Comparison of ENCODE assay signal across 10 mouse cellular contexts in the genomic region with DNA sequence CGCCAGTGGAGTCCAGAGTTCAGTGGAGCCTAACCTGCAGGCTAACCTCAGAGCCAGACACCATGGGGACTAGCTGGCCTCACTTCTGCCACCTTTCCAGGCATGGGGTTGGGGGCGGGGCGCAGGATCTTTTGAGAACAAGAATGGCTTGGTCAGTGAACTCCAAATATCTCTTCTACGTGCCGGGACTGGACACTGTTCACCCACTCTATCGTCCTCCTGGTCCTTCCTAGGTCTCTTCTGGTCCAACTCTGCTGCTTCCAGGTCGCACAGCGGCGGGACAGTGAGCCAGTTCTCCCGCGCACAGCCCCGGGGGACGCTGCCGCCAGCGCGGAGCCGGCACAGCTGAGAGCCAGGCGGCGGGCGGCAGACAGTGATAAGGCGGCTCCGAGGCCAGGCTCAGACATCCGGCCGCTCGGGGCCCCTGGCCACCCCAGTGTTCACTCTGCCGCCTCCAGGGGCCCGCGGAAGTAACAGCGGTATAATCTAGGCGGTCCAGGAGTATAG. TPM values are rescaled to one million over a fixed set of nuclear protein-coding genes. Genes with fewer than 3 reads are reported as not detected.
DNase-seq lines count a peak whose midpoint lies in the region; ATAC-seq lines count a peak whose summit lies in the region.
"Had no signal": no experiment of that assay in that cellular context is flagged by ENCODE, and none has a peak within 500 bp of the region (broad histone marks: within the 10 kb centered on the region; RNA-seq: fewer than 3 reads in every experiment).

No protein-coding gene starts in this region.

- peak overlapping the region; percentile 43 for H3K4me2 ChIP-seq in embryonic facial prominence, embryonic 12.5 days (replicated peaks)
- H3K4me2 ChIP-seq in stomach, embryonic 15.5 days = peak overlapping the region; percentile 57

- H3K9ac ChIP-seq in embryonic facial prominence, embryonic 12.5 days = peak overlapping the region; percentile 25; the same call in 1 of the 2 replicates
- no peak overlapping the region; the same call in 1 of the 2 replicates for H3K9ac ChIP-seq in stomach, embryonic 15.5 days

- H3K36me3 ChIP-seq in embryonic facial prominence, embryonic 12.5 days = no peaks in the 10 kb centered on the region
- no peaks in the 10 kb centered on the region for H3K36me3 ChIP-seq in stomach, embryonic 15.5 days

- H3K4me3 ChIP-seq in embryonic facial prominence, embryonic 12.5 days = no peak overlapping the region
- peak overlapping the region; percentile 27 for H3K4me3 ChIP-seq in stomach, embryonic 15.5 days (replicated peaks)

- 4% methylated on average over 30 of the region's 30 CpGs for WGBS in embryonic facial prominence, embryonic 12.5 days
- WGBS in stomach, embryonic 15.5 days = 7% methylated on average over 30 of the region's 30 CpGs

- no peak for ATAC-seq in embryonic facial prominence, embryonic 12.5 days (ENCODE audit: insufficient number of reproducible peaks, insufficient read depth, low FRiP score, low TSS enrichment)
- ATAC-seq in megakaryocyte progenitor cell, adult 5-6 weeks (replicated peaks; ENCODE audit: poor library complexity) = peak; percentile 95
- peak; percentile 91 for ATAC-seq in stomach, embryonic 15.5 days (ENCODE audit: insufficient read depth, low FRiP score, low read depth)

- H3K27ac ChIP-seq in embryonic facial prominence, embryonic 12.5 days = no peak overlapping the region
- no peak overlapping the region for H3K27ac ChIP-seq in stomach, embryonic 15.5 days

- intact Hi-C loops in heart, postnatal 10 days (cut with DNase I) = no loop called here

- H3K27me3 ChIP-seq in embryonic facial prominence, embryonic 12.5 days = no peaks in the 10 kb centered on the region
- no peaks in the 10 kb centered on the region for H3K27me3 ChIP-seq in stomach, embryonic 15.5 days (replicated peaks)

- DNase-seq in layer of hippocampus, postnatal 10 days (ENCODE audit: low spot score in 2 of 2) = peak; percentile 11 to 23
- DNase-seq in layer of hippocampus, adult 11-12 months (ENCODE audit: low spot score) = no peak
- peak; percentile 64 to 66 for DNase-seq in heart, postnatal 10 days
- DNase-seq in kidney, postnatal 4 days = peak; percentile 66 to 75
- no peak for DNase-seq in gastrocnemius, adult 18-20 months (ENCODE audit: low spot score)

- H3K9me3 ChIP-seq in embryonic facial prominence, embryonic 12.5 days = no peaks in the 10 kb centered on the region
- no peaks in the 10 kb centered on the region for H3K9me3 ChIP-seq in stomach, embryonic 15.5 days

- peaks cover 32% of the 10 kb centered on the region for H3K4me1 ChIP-seq in embryonic facial prominence, embryonic 12.5 days
- peaks cover 19% of the 10 kb centered on the region for H3K4me1 ChIP-seq in stomach, embryonic 15.5 days

RNA-seq across cellular contexts. Expression of a gene that starts 38.2 kb away (rescaled TPM):
- total RNA-seq in layer of hippocampus, postnatal 10 days (2021) = 1 to 10 TPM; 1.7 to 3.7 TPM
- polyA plus RNA-seq in embryonic facial prominence, embryonic 12.5 days (2016; fragmentation: Nextera tagmentation; extraction: Ambion mirVana) = 25.4 and 26.0 TPM in 2 replicates
- 10 to 100 TPM; 16.1 to 19.4 TPM for total RNA-seq in heart, postnatal 10 days (2021)
- 0.34 and 0.72 TPM in 2 replicates for total RNA-seq in megakaryocyte progenitor cell, adult 5-6 weeks (2015)
- 1.2 TPM in 2 replicates for total RNA-seq in megakaryocyte progenitor cell, adult 5-6 weeks (2017)
- 10.0 and 10.8 TPM in 2 replicates for polyA plus RNA-seq in stomach, embryonic 15.5 days (2015; fragmentation: Nextera tagmentation; extraction: Ambion mirVana)
- 1 to 10 TPM; 5.1 TPM for total RNA-seq in gastrocnemius, adult 18-20 months (2021)
- total RNA-seq: CH12.LX had no signal

RNA-seq across cellular contexts. Expression of a gene that starts 56.9 kb away (rescaled TPM):
- not detected for total RNA-seq in layer of hippocampus, postnatal 10 days (2021)
- not detected in 2 replicates for polyA plus RNA-seq in embryonic facial prominence, embryonic 12.5 days (2016; fragmentation: Nextera tagmentation; extraction: Ambion mirVana)
- under 1 TPM in 1 of 2 experiments, not detected in 1; 0.26 TPM for total RNA-seq in heart, postnatal 10 days (2021)
- not detected in 2 replicates for total RNA-seq in megakaryocyte progenitor cell, adult 5-6 weeks (2015)
- not detected in 2 replicates for total RNA-seq in megakaryocyte progenitor cell, adult 5-6 weeks (2017)
- 0.06 TPM in 1 of 2 replicates, not detected in the other for polyA plus RNA-seq in stomach, embryonic 15.5 days (2015; fragmentation: Nextera tagmentation; extraction: Ambion mirVana)
- under 1 TPM in 1 of 2 experiments, not detected in 1; 0.57 TPM for total RNA-seq in gastrocnemius, adult 18-20 months (2021)
- total RNA-seq: left cerebral cortex, postnatal 10 days had no signal

Comparison
In these comparisons a context has a peak if more than half of its experiments do, and no peak if none do; other contexts are left out.
1. DNase-seq: peak in layer of hippocampus, postnatal 10 days (2 of 2), heart, postnatal 10 days (2 of 2) and kidney, postnatal 4 days (2 of 2); none in layer of hippocampus, adult 11-12 months (single experiment) and gastrocnemius, adult 18-20 months (single experiment).